In genomic region chr17:35064951-35065947, GRCm38 (mm10) we compare ENCODE assay signal across 10 mouse cellular contexts. TPM values are rescaled to one million over a fixed set of nuclear protein-coding genes. Genes with fewer than 3 reads are reported as not detected.
DNase-seq lines count a peak whose midpoint lies in the region; ATAC-seq lines count a peak whose summit lies in the region.
"Had no signal": no experiment of that assay in that cellular context is flagged by ENCODE, and none has a peak within 500 bp of the region (broad histone marks: within the 10 kb centered on the region; RNA-seq: fewer than 3 reads in every experiment).

TSS of gene Ly6g6c (plus strand) at chr17:35065388.

- peak within 1 kb of the TSS; percentile 52; the same call in 1 of the 2 replicates for H3K9ac ChIP-seq in heart, embryonic 11.5 days (ENCODE audit: low read depth, low read length)
- H3K9ac ChIP-seq in kidney, embryonic 16.5 days (replicated peaks; ENCODE audit: low read length), result peak within 1 kb of the TSS; percentile 29
- no peak within 1 kb of the TSS for H3K9ac ChIP-seq in stomach, embryonic 15.5 days

- H3K4me1 ChIP-seq in heart, embryonic 11.5 days (ENCODE audit: control insufficient read depth, insufficient read depth, low read length), result peaks cover 16% of the 10 kb centered on the region
- peaks cover 32% of the 10 kb centered on the region for H3K4me1 ChIP-seq in kidney, embryonic 16.5 days (ENCODE audit: insufficient read depth, low read length)
- peaks cover 45% of the 10 kb centered on the region for H3K4me1 ChIP-seq in stomach, embryonic 15.5 days

- H3K27ac ChIP-seq in heart, embryonic 11.5 days (ENCODE audit: low read depth, low read length), result no peak within 1 kb of the TSS
- peak within 1 kb of the TSS; percentile 56 for H3K27ac ChIP-seq in kidney, embryonic 16.5 days (ENCODE audit: low read length)
- peak within 1 kb of the TSS; percentile 84 for H3K27ac ChIP-seq in stomach, embryonic 15.5 days

- H3K4me3 ChIP-seq in heart, embryonic 11.5 days (ENCODE audit: low read depth, low read length), result peak within 1 kb of the TSS; percentile 38
- H3K4me3 ChIP-seq in kidney, embryonic 16.5 days (ENCODE audit: low read length), result peak within 1 kb of the TSS; percentile 43
- peak within 1 kb of the TSS; percentile 35 for H3K4me3 ChIP-seq in stomach, embryonic 15.5 days (replicated peaks)

- H3K27me3 ChIP-seq in heart, embryonic 11.5 days (ENCODE audit: control insufficient read depth, insufficient read depth, low read length), result peaks cover 50% of the 10 kb centered on the region
- H3K27me3 ChIP-seq in kidney, embryonic 16.5 days (ENCODE audit: insufficient read depth, low read length), result 0 out of 2 replicates have a peak, but pooled peaks cover 7% of the 10 kb centered on the region
- H3K27me3 ChIP-seq in stomach, embryonic 15.5 days (replicated peaks), result 0 out of 2 replicates have a peak, but pooled peaks cover 6% of the 10 kb centered on the region

- 1% methylated on average over 48 of the region's 48 CpGs for WGBS in heart, embryonic 11.5 days (ENCODE audit: insufficient replicate concordance)
- WGBS in kidney, embryonic 16.5 days, result 2% methylated on average over 48 of the region's 48 CpGs
- 4% methylated on average over 48 of the region's 48 CpGs for WGBS in stomach, embryonic 15.5 days

- no peak for ATAC-seq in cerebellum, adult (ENCODE audit: insufficient number of reproducible peaks, low FRiP score, low TSS enrichment)
- no peak; the same call in 1 of the 2 replicates for ATAC-seq in heart, embryonic 11.5 days (replicated peaks; ENCODE audit: insufficient number of reproducible peaks, low FRiP score, low TSS enrichment)
- ATAC-seq in kidney, embryonic 16.5 days (ENCODE audit: low FRiP score, low TSS enrichment), result peak; percentile 68
- peak; percentile 74 for ATAC-seq in stomach, embryonic 15.5 days (ENCODE audit: insufficient read depth, low FRiP score, low read depth)

- H3K4me2 ChIP-seq in heart, embryonic 11.5 days, result peak within 1 kb of the TSS; percentile 66
- peak within 1 kb of the TSS; percentile 59 for H3K4me2 ChIP-seq in kidney, embryonic 16.5 days (replicated peaks; ENCODE audit: low read depth, low read length)
- H3K4me2 ChIP-seq in stomach, embryonic 15.5 days, result peak within 1 kb of the TSS; percentile 61

- no peaks in the 10 kb centered on the region for H3K9me3 ChIP-seq in heart, embryonic 11.5 days (replicated peaks; ENCODE audit: control insufficient read depth, low read length)
- no peaks in the 10 kb centered on the region for H3K9me3 ChIP-seq in kidney, embryonic 16.5 days (ENCODE audit: low read length)
- H3K9me3 ChIP-seq in stomach, embryonic 15.5 days, result no peaks in the 10 kb centered on the region

- peak; percentile 71 for DNase-seq in cerebellum, adult 9-10 months
- peak; percentile 81 for DNase-seq in embryo, embryonic 10 days (ENCODE audit: low spot score)
- peak; percentile 87 for DNase-seq in lung, postnatal 25 days (ENCODE audit: low spot score)
- no peak for DNase-seq in layer of hippocampus, adult 8-10 months (ENCODE audit: low spot score in 2 of 2)

- H3K36me3 ChIP-seq in heart, embryonic 11.5 days (ENCODE audit: control insufficient read depth, insufficient read depth, low read length), result peaks cover 13% of the 10 kb centered on the region
- peaks cover 24% of the 10 kb centered on the region for H3K36me3 ChIP-seq in kidney, embryonic 16.5 days (ENCODE audit: insufficient read depth, low read length)
- peaks cover 15% of the 10 kb centered on the region for H3K36me3 ChIP-seq in stomach, embryonic 15.5 days

RNA-seq across cellular contexts. Expression of gene Ly6g6c, which starts in this region (rescaled TPM):
- not detected in 2 replicates for polyA plus RNA-seq in heart, embryonic 11.5 days (2014; fragmentation: Nextera tagmentation; extraction: Ambion mirVana)
- not detected in 2 replicates for polyA plus RNA-seq in kidney, embryonic 16.5 days (2015; fragmentation: Nextera tagmentation; extraction: Ambion mirVana)
- polyA plus RNA-seq in stomach, embryonic 15.5 days (2015; fragmentation: Nextera tagmentation; extraction: Ambion mirVana), result 6.2 and 17.2 TPM in 2 replicates
- total RNA-seq in layer of hippocampus, adult 8-10 months (2022), result not detected
- total RNA-seq: MEL; neutrophil, adult 5-6 weeks had no signal

Comparison
In these comparisons a context has a peak if more than half of its experiments do, and no peak if none do; other contexts are left out.
1. Peak in ATAC-seq, H3K4me3 ChIP-seq, H3K27ac ChIP-seq, H3K9ac ChIP-seq and H3K4me2 ChIP-seq in kidney, embryonic 16.5 days; RNA of the gene not detected or under 1 TPM.
2. DNase-seq: peak in cerebellum, adult 9-10 months (single experiment), embryo, embryonic 10 days (single experiment) and lung, postnatal 25 days (single experiment); none in layer of hippocampus, adult 8-10 months (0 of 2).
3. Peak in every context shown above with its lines, with median percentiles within 50 percentile points of each other: H3K4me2 ChIP-seq and H3K4me3 ChIP-seq.